Mouse (Mus musculus): Measurements from ENCODE around the gene C1qtnf1. TPM values are rescaled to one million over a fixed set of nuclear protein-coding genes. Genes with fewer than 3 reads are reported as not detected.

Gene C1qtnf1
- polyA plus RNA-seq, 1 experiment from 2014 or later, result 12.1 TPM

- H3K9me3 ChIP-seq, result no peaks in the 10 kb centered on the region
- WGBS, result 92% methylated on average over 2 of the region's 2 CpGs
- no peak for ATAC-seq (ENCODE audit: insufficient number of reproducible peaks, low FRiP score, low TSS enrichment, low read depth)
Measured at GRCm38 (mm10) chr11:118403183-118403582, 24.8 kb upstream of the C1qtnf1 start.

GRCm38 (mm10) chr11:118403951-118404899 lies 23.8 kb upstream of the C1qtnf1 start:
- no peak overlapping the region for H3K9ac ChIP-seq
- H3K36me3 ChIP-seq, result peaks cover 38% of the 10 kb centered on the region
- 78% methylated on average over 6 of the region's 6 CpGs for WGBS
- H3K4me3 ChIP-seq, result no peak overlapping the region
- H3K27me3 ChIP-seq, result no peaks in the 10 kb centered on the region
- ATAC-seq (ENCODE audit: insufficient number of reproducible peaks, low FRiP score, low TSS enrichment, low read depth), result no peak
- H3K9me3 ChIP-seq, result no peaks in the 10 kb centered on the region
- no peak overlapping the region for H3K27ac ChIP-seq
- no peak overlapping the region for H3K4me2 ChIP-seq
- peaks cover 33% of the 10 kb centered on the region for H3K4me1 ChIP-seq

More at GRCm38 (mm10) chr11:118403183-118403582, 24.8 kb upstream of the C1qtnf1 start:
- Histone ChIP-seq H3K36me3 (peaks cover 28% of the 10 kb centered on the region), H3K27ac (no peak overlapping the region), H3K27me3 (no peaks in the 10 kb centered on the region), H3K4me1 (peaks cover 33% of the 10 kb centered on the region), H3K4me3 (no peak overlapping the region), H3K9ac (no peak overlapping the region), H3K4me2 (no peak overlapping the region)

GRCm38 (mm10) chr11:118405311-118405710 lies 22.7 kb upstream of the C1qtnf1 start:
- Histone ChIP-seq H3K9ac (no peak overlapping the region), H3K27ac (no peak overlapping the region), H3K4me3 (no peak overlapping the region), H3K27me3 (no peaks in the 10 kb centered on the region), H3K9me3 (no peaks in the 10 kb centered on the region), H3K4me1 (peaks cover 25% of the 10 kb centered on the region), H3K4me2 (no peak overlapping the region), H3K36me3 (peaks cover 47% of the 10 kb centered on the region)
- no peak for ATAC-seq (ENCODE audit: insufficient number of reproducible peaks, low FRiP score, low TSS enrichment, low read depth)
- WGBS, result 95% methylated on average over 8 of the region's 8 CpGs

GRCm38 (mm10) chr11:118406521-118406920 lies 21.5 kb upstream of the C1qtnf1 start:
- Histone ChIP-seq H3K4me3 (no peak overlapping the region), H3K27ac (no peak overlapping the region), H3K27me3 (no peaks in the 10 kb centered on the region), H3K9ac (no peak overlapping the region), H3K4me2 (no peak overlapping the region), H3K9me3 (no peaks in the 10 kb centered on the region), H3K36me3 (peaks cover 59% of the 10 kb centered on the region), H3K4me1 (peaks cover 13% of the 10 kb centered on the region)
- 92% methylated on average over 5 of the region's 5 CpGs for WGBS
- no peak for ATAC-seq (ENCODE audit: insufficient number of reproducible peaks, low FRiP score, low TSS enrichment, low read depth)

DNA sequence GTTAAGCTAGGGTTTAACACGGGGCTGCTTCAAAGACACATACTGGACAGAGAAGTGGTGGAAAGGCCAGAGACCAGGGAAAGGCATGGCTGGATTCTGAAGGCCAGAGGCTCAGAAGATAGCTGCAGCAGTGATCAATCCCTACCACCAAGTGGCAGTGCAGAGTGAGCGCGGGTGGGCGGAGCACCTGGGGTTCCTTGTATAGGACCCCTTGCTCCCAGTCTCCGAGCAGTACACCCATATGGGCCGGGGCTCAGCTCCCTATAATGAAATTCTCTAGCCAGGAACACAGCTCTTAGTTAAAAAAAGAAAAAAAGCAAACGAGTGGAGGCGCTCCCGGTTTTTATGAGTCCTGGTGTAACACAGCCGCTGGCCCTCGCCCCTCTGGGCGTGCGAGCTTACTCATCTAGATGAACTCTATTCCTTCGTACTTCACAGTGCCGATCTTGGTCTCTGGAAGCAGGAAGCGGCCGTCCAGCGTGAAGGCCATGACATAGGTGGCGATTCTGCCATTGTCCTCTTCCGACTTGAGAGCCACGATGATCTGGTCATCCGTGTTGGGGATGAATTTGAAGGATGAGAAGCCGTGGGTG lies 20.6 kb upstream of the C1qtnf1 start:
- peaks cover 66% of the 10 kb centered on the region for H3K36me3 ChIP-seq
- H3K9ac ChIP-seq, result no peak overlapping the region
- no peak overlapping the region for H3K27ac ChIP-seq
- no peak overlapping the region for H3K4me3 ChIP-seq
- no peak overlapping the region for H3K4me2 ChIP-seq
- H3K4me1 ChIP-seq, result 0 out of 2 replicates have a peak, but pooled peaks cover 7% of the 10 kb centered on the region
- no peaks in the 10 kb centered on the region for H3K27me3 ChIP-seq
- 73% methylated on average over 23 of the region's 23 CpGs for WGBS
- no peaks in the 10 kb centered on the region for H3K9me3 ChIP-seq
- ATAC-seq (ENCODE audit: insufficient number of reproducible peaks, low FRiP score, low TSS enrichment, low read depth), result no peak

DNA sequence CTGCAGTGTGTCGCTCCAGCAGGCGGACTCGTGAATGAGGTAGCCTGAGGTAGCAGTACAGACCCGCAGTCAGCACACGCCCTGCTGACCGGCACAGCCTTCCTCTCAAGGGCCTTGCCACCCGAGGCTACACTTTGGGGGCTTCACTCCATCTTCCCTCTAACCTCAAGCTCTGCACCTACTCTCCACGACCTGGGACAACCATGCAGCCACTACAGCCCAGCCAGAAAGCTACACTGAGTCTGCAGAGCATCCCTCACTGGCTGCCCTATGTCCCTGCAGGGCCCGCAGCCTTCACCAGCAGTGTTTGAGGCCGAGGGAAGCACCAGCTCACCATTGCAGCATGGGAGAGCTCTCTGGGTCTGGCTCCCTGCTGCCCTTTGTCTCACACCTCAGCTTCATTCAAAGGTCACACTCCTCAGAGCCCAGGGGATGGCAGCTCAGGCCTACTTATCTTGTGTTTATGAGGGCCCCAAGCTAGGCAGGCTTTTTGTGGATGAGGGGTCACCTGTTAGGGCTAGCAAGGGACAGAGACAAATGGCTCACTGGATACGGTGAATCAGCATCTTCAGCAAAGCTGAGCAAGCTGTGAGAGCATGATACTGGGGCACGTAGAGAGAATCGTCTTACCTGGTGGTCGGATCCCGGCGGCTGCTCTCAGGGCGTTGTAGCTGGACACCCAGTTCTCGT lies 19.8 kb upstream of the C1qtnf1 start:
- H3K9me3 ChIP-seq, result no peaks in the 10 kb centered on the region
- H3K4me2 ChIP-seq, result no peak overlapping the region
- H3K27me3 ChIP-seq, result no peaks in the 10 kb centered on the region
- ATAC-seq (ENCODE audit: insufficient number of reproducible peaks, low FRiP score, low TSS enrichment, low read depth), result no peak
- WGBS, result 79% methylated on average over 18 of the region's 18 CpGs
- H3K4me3 ChIP-seq, result no peak overlapping the region
- no peak overlapping the region for H3K27ac ChIP-seq
- H3K36me3 ChIP-seq, result peaks cover 67% of the 10 kb centered on the region
- 0 out of 2 replicates have a peak, but pooled peaks cover 8% of the 10 kb centered on the region for H3K4me1 ChIP-seq
- H3K9ac ChIP-seq, result no peak overlapping the region

DNA sequence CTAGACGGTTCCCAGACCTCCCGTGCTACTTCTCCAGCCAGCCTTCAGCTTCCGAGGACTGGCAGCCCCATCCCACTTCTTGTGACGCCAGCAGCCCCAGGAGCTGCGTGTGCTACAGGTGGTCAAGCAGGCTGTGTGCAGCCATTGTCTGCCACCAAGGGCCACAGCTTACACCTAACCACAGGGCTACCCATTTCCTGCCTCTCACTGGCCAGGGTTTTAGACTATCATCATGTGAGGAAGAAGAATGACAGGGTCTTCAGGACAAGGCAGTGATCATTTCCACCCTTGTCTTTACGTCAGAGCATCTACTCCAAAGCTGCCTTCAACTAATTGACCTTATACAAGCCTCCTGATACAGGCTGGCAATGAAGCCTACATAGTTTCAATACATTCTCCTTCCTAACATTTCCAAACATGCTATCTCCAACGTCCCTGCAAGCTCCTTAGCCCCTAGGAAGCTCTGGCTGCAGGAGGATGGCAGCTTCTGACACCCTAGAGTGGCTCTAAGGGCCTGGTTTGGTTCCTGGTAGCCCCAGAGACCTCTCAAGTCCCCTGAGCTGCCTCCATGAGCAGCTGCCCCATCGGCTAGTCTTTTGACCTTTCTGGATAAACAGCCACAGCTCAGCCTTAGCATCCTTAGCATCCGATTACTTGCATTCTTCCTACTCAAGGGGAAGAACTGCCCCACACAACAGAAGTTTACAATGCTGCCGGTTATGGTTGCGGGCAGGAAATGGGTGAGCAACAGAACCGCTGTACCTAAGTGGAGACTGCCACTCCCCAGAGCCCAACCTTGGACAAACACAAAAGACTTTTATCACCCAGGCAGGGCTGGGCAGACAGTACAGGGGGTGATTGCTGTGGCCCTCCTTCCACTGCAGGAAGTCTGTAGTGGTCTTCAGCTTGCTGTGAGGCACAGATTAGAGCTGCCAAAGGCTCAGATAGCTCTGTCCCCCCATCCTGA lies 18.6 kb upstream of the C1qtnf1 start:
- no peak overlapping the region for H3K27ac ChIP-seq
- no peak for ATAC-seq (ENCODE audit: insufficient number of reproducible peaks, low FRiP score, low TSS enrichment, low read depth)
- WGBS, result 75% methylated on average over 12 of the region's 12 CpGs
- H3K27me3 ChIP-seq, result no peaks in the 10 kb centered on the region
- peaks cover 74% of the 10 kb centered on the region for H3K36me3 ChIP-seq
- 0 out of 2 replicates have a peak, but pooled peaks cover 11% of the 10 kb centered on the region for H3K4me1 ChIP-seq
- H3K9me3 ChIP-seq, result no peaks in the 10 kb centered on the region
- no peak overlapping the region for H3K4me2 ChIP-seq
- no peak overlapping the region for H3K4me3 ChIP-seq
- H3K9ac ChIP-seq, result no peak overlapping the region

DNA sequence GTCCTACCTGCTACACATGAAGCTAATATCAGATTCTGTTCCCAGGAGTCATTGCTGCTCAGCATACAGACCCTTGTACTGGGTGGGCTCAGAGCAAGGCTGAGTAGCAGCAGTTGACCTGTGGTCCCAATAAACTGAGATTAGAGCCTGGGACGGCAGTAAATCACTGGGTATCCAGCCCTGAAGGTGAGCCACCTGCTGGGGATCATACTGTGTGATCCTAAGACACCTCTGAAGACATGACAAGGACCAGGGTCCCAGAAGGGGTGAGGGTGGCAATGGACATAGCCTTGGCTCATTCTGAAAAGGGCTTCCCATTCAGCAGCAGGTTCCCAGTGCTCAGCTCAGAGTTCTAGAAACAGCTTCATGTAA lies 17.9 kb upstream of the C1qtnf1 start:
- H3K4me1 ChIP-seq, result 0 out of 2 replicates have a peak, but pooled peaks cover 11% of the 10 kb centered on the region
- H3K4me2 ChIP-seq, result no peak overlapping the region
- no peak overlapping the region for H3K4me3 ChIP-seq
- no peak for ATAC-seq (ENCODE audit: insufficient number of reproducible peaks, low FRiP score, low TSS enrichment, low read depth)
- H3K9ac ChIP-seq, result no peak overlapping the region
- H3K9me3 ChIP-seq, result no peaks in the 10 kb centered on the region
- H3K36me3 ChIP-seq, result peaks cover 81% of the 10 kb centered on the region
- H3K27me3 ChIP-seq, result no peaks in the 10 kb centered on the region
- no peak overlapping the region for H3K27ac ChIP-seq
- WGBS, result 59% methylated on average over 1 of the region's 1 CpGs

DNA sequence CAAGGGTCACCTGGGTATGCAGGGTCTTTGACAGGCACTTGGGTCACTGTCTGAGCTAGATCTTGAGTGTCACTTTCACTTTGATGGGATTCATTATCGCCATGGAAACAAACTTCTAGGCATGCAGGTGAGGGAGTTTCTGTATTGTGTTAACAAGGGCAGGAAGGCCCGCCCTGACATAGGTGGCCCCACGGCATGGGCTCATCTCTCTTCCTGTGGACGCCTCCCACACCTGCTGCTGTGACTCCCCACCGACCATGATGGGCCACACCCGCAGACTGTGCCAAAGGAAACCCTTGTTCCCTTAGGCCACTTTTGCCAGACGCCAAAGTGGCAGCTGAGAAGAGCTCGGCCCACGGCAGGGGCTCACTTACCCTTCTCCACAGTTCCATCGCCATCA lies 17.5 kb upstream of the C1qtnf1 start:
- Histone ChIP-seq H3K9me3 (no peaks in the 10 kb centered on the region), H3K27ac (no peak overlapping the region), H3K27me3 (no peaks in the 10 kb centered on the region), H3K9ac (no peak overlapping the region), H3K4me3 (no peak overlapping the region), H3K36me3 (peaks cover 83% of the 10 kb centered on the region), H3K4me1 (0 out of 2 replicates have a peak, but pooled peaks cover 11% of the 10 kb centered on the region), H3K4me2 (no peak overlapping the region)
- WGBS, result 85% methylated on average over 10 of the region's 10 CpGs
- no peak for ATAC-seq (ENCODE audit: insufficient number of reproducible peaks, low FRiP score, low TSS enrichment, low read depth)

DNA sequence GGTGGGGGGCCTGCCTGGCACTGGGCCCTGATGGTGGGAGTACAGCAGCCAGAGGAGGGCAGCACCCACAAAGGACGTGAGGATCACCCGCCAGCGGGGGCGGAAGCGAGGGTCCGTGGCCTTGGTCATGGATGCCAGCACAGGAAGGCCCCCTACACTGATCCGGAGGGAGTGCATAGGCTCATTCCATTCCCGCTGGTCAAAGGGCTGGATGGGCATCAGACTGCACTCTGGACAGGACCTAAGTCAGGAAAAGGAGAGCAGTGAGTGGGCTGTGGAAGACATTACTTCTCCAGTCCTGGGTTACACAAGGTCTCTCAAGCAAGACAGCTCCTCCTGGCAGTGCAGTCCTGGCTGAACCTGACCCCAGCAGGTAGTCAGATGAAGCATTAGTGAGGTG lies 16.7 kb upstream of the C1qtnf1 start:
- Histone ChIP-seq H3K4me2 (no peak overlapping the region), H3K4me3 (no peak overlapping the region), H3K27me3 (no peaks in the 10 kb centered on the region), H3K27ac (no peak overlapping the region), H3K9ac (no peak overlapping the region), H3K9me3 (no peaks in the 10 kb centered on the region), H3K4me1 (peaks cover 15% of the 10 kb centered on the region), H3K36me3 (peaks cover 83% of the 10 kb centered on the region)
- 88% methylated on average over 8 of the region's 8 CpGs for WGBS
- ATAC-seq (ENCODE audit: insufficient number of reproducible peaks, low FRiP score, low TSS enrichment, low read depth), result no peak

GRCm38 (mm10) chr11:118412601-118413000 lies 15.4 kb upstream of the C1qtnf1 start:
- Histone ChIP-seq H3K27ac (no peak overlapping the region), H3K4me2 (no peak overlapping the region), H3K9ac (no peak overlapping the region), H3K27me3 (no peaks in the 10 kb centered on the region), H3K4me3 (no peak overlapping the region), H3K4me1 (peaks cover 21% of the 10 kb centered on the region), H3K36me3 (peaks cover 79% of the 10 kb centered on the region), H3K9me3 (no peaks in the 10 kb centered on the region)
- 85% methylated on average over 2 of the region's 2 CpGs for WGBS
- ATAC-seq (ENCODE audit: insufficient number of reproducible peaks, low FRiP score, low TSS enrichment, low read depth), result no peak
